Mouse (Mus musculus) liver, embryonic 14.5 days (tissue): ENCODE measurements around the gene Aurkaip1. TPM values are rescaled to one million over a fixed set of nuclear protein-coding genes. Genes with fewer than 3 reads are reported as not detected.
A peak's percentile ranks its signal among the peaks of the same experiment; 100 is the strongest.

Experiments used
- ATAC-seq: fragments of 200-750 bp; cut with Nextera tagmentation; 2 replicates; pipeline ENCODE4 v1.8.0; 2017; ENCODE audit warnings: moderate number of reproducible peaks, mild to moderate bottlenecking, moderate library complexity; ENCODE audit not compliant: insufficient read depth
- DNase-seq, 3 experiments: peaks; one replicate each; pipeline ENCODE4 v3.0.0-alpha.2; 2012 to 2013; ENCODE audit warnings: low read depth in 3 of 3, low spot score in 3 of 3
- H3K27ac ChIP-seq: fragments of 300-500 bp; sonication (generic); 2 replicates; pipeline ENCODE4 v1.5.1; 2014; ENCODE audit warnings: moderate library complexity, mild to moderate bottlenecking, control low read depth, inconsistent platforms
- H3K27me3 ChIP-seq: fragments of 300-500 bp; sonication (generic); 2 replicates; pipeline ENCODE4 v1.6.1; 2014; ENCODE audit warnings: mild to moderate bottlenecking, low read length, moderate library complexity; ENCODE audit not compliant: control insufficient read depth, insufficient read depth
- H3K36me3 ChIP-seq: fragments of 300-500 bp; sonication (generic); replicated peaks from 2 replicates; pipeline ENCODE4 v1.6.1; 2014; ENCODE audit warnings: low read depth; ENCODE audit not compliant: control insufficient read depth, insufficient read depth
- H3K4me1 ChIP-seq, 2 experiments: fragments of 200-500 bp in 1 of 2; fragments of 300-500 bp in 1 of 2; sonication (generic) in 1 of 2; replicated peaks; 2 replicates each; pipeline ENCODE4 v1.6.1; 2012 to 2014; ENCODE audit warnings: antibody characterized with exemption in 1 of 2, inconsistent platforms in 1 of 2, low read length in 1 of 2; ENCODE audit not compliant: control insufficient read depth in 2 of 2, insufficient read depth in 2 of 2
- H3K4me2 ChIP-seq: fragments of 300-500 bp; sonication (generic); 2 replicates; pipeline ENCODE4 v1.6.1; 2014; ENCODE audit warnings: low read depth, mild to moderate bottlenecking, control low read depth, moderate library complexity
- H3K4me3 ChIP-seq, 2 experiments: fragments of 200-500 bp in 1 of 2; fragments of 300-500 bp in 1 of 2; sonication (generic) in 1 of 2; 2 replicates each; pipeline ENCODE4 v1.5.1; 2012 to 2014; ENCODE audit warnings: low read depth in 2 of 2, low read length in 2 of 2, mild to moderate bottlenecking in 2 of 2, control low read depth in 1 of 2, inconsistent platforms in 1 of 2, moderate library complexity in 1 of 2; ENCODE audit not compliant: insufficient read depth in 1 of 2
- H3K9ac ChIP-seq: fragments of 300-500 bp; sonication (generic); replicated peaks from 2 replicates; pipeline ENCODE4 v1.6.1; 2014; ENCODE audit warnings: mild to moderate bottlenecking, control low read depth, moderate library complexity
- H3K9me3 ChIP-seq: fragments of 300-500 bp; sonication (generic); 2 replicates; pipeline ENCODE4 v1.6.1; 2016; ENCODE audit warnings: low read length, mixed read lengths; ENCODE audit not compliant: control insufficient read depth
- CTCF ChIP-seq: IDR thresholded peaks from 2 replicates; pipeline ENCODE4 v1.5.1; 2016; ENCODE audit warnings: antibody characterized with exemption, low read depth, control low read depth
- EP300 ChIP-seq: IDR thresholded peaks from 2 replicates; pipeline ENCODE4 v1.6.1; 2016; ENCODE audit warnings: antibody characterized with exemption, low read depth
- WGBS: fragments of 180-500 bp; shearing (Covaris S2); extraction: QIAGEN DNeasy Blood & Tissue Kit; methylation state at CpG from one replicate; pipeline ENCODE4 v1.1.7; 2014; ENCODE audit not compliant: insufficient replicate concordance; 5-methylcytosine and 5-hydroxymethylcytosine counted together
- polyA plus RNA-seq, 2 experiments: library from polyadenylated mRNA; depleted of rRNA in 1 of 2; stranded (reverse) in 1 of 2; unstranded in 1 of 2; fragments of >200 nt; fragmentation: Nextera tagmentation in 1 of 2; extraction: Ambion mirVana in 1 of 2; gene quantifications; 2 replicates each; pipeline versions ENCODE4 v1.2.1 to v1.2.3; 2012 to 2014

Aurkaip1 gene
- polyA plus RNA-seq (2012; rRNA removed), result 67.4 and 77.0 TPM in 2 replicates
- polyA plus RNA-seq (2014; fragmentation: Nextera tagmentation; extraction: Ambion mirVana), result 117 and 120 TPM in 2 replicates

DNA sequence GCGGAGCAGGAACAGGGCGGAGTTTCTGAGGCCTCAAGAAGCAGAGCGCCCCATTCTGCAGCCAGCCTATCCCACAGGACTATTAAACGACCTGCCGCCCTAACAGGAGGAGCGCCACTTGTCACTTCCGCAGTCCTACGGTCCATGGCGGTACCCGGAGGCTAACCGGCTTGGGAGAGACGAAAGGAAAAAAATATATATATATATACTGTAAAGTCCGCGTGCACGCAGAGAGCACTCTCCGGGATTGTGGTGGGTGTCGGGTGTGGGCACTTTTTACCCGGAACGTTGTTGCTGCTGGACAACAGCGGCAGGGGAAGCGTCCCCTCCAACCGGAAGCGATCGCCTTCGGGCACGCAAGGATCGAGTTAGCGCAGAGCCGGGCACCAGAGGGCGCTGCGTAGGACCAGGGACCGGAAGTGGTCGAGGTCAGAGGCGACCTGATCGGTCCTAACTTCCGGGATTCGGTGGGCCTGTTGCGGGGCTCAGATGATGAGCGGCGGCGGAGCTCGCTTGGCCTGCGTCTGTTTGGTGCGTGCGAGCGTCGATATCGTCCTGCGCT is at the start of gene Aurkaip1:
Gene Aurkaip1, plus strand, starts transcription at position 68 of the 562 bp plus-strand sequence.
- TF ChIP-seq CTCF (peak; percentile 98), EP300 (0 out of 2 replicates have a peak, but pooled peaks have one; percentile 11)
- no peaks in the 10 kb centered on the region for H3K9me3 ChIP-seq
- H3K9ac ChIP-seq, result peak within 1 kb of the TSS; percentile 95
- peaks cover 22% of the 10 kb centered on the region for H3K36me3 ChIP-seq
- H3K27me3 ChIP-seq, result no peaks in the 10 kb centered on the region
- DNase-seq (peak; percentile 93), ATAC-seq (peak; percentile 96)
- WGBS, result under 1% methylated on average over 49 of the region's 49 CpGs
- peak within 1 kb of the TSS; percentile 85 for H3K4me2 ChIP-seq
- H3K4me1 ChIP-seq, result peaks cover 6 to 13% of the 10 kb centered on the region in 2 experiments; a peak in 3 of 4 replicates
- H3K27ac ChIP-seq, result peak within 1 kb of the TSS; percentile 75
- H3K4me3 ChIP-seq, result peak within 1 kb of the TSS; percentile 90 to 95

DNA sequence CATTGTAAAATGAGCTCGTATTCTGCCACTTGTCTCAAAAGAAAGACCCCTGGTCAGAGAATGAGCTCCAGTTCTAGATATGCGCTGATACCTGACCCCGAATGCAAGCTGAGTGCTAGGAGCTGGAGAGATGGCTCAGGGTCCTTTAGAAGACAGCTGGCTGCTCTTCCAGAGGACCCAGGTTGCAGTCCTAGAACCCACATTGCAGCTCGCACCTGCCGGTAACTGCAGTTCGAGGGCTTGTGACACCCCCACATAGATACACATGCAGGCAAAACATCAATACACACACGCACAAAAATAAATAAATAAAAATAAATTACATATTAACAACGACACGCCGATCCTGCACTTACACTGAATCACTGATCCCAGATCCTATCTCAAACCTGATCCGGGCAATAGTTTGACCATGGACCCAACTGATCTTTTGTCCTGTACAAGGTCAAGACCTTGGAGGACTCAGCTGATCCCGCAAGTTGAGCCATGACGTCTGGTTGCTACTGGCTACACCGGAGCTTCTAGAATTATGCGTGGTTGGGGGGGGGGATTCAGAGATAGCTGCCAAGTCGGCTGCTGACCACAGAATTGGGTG is 47.5 kb upstream of the Aurkaip1 start:
- Histone ChIP-seq H3K27ac (no peak overlapping the region), H3K4me2 (peak overlapping the region; percentile 79), H3K9me3 (no peaks in the 10 kb centered on the region), H3K9ac (peak overlapping the region; percentile 76), H3K27me3 (peaks cover 9% of the 10 kb centered on the region), H3K36me3 (no peaks in the 10 kb centered on the region), H3K4me1 (peaks cover 3 to 9% of the 10 kb centered on the region in 2 experiments), H3K4me3 (peak overlapping the region; percentile 59 to 65)
- ATAC-seq, result no peak
- no peak for DNase-seq
- TF ChIP-seq CTCF (no peak), EP300 (no peak)
- WGBS, result 39% methylated on average over 16 of the region's 16 CpGs

DNA sequence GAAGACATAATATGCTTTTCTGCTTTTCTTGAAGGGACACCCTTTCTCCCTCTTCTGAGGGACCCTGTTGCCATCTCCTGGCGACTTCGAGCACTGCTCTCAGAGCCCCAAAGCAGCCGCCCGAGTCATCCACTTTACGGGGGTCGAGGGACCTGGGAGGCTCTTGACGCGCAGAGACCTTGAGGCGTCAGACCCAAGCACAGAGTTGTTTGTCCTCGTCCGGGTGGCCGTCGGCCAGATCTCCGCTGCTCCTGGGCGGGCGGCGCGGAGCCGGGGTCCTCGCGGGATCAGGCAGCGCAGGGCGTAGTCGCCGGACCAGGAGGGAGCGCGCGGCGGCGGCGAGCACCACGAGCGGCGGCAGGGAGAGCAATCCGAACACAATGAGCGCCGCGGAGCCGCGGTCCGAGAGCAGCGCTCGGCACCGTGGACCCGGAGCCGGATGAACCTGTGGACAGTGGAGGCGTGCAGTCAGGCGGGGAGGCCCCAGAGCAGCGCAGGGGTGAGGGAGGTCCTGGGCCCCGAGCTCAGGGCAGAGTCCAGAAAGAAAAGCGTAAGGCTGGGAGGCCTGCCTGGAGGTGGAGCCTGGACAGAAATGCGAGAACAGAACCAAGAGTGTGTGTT is 46.9 kb upstream of the Aurkaip1 start:
- H3K9ac ChIP-seq, result peak overlapping the region; percentile 76
- no peaks in the 10 kb centered on the region for H3K9me3 ChIP-seq
- WGBS, result under 1% methylated on average over 52 of the region's 52 CpGs
- H3K4me3 ChIP-seq, result peak overlapping the region; percentile 59 to 65
- H3K36me3 ChIP-seq, result no peaks in the 10 kb centered on the region
- TF ChIP-seq CTCF, result peak; percentile 72
- TF ChIP-seq EP300, result no peak
- ATAC-seq (peak; percentile 74), DNase-seq (no peak)
- H3K4me2 ChIP-seq, result peak overlapping the region; percentile 79
- H3K27ac ChIP-seq, result no peak overlapping the region
- H3K4me1 ChIP-seq, result peaks cover 6 to 14% of the 10 kb centered on the region in 2 experiments
- H3K27me3 ChIP-seq, result peaks cover 9% of the 10 kb centered on the region

DNA sequence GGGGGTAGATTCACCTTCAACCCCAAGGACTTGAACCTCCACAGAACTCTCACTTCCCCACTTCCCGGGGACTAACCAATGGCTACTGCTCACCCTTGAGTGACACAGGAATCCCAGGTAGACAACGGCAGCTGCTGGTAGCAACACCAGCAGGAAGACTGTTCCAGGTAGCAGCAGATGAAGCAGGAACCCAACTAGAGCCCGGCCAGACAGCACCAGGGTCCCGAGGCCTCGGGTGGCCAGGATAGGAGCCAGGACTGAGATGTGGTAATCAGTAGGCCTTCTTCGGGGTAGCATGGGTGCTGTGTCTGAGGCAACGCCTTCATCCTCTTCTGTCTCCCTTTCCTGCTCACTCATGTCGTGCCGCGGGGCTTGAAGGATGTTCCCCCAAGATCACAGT is 45.8 kb upstream of the Aurkaip1 start:
- ATAC-seq (no peak), DNase-seq (no peak)
- Histone ChIP-seq H3K9ac (no peak overlapping the region), H3K4me1 (peaks cover 6 to 15% of the 10 kb centered on the region in 2 experiments), H3K36me3 (no peaks in the 10 kb centered on the region), H3K4me2 (no peak overlapping the region), H3K9me3 (no peaks in the 10 kb centered on the region), H3K27me3 (peaks cover 9% of the 10 kb centered on the region), H3K4me3 (no peak overlapping the region), H3K27ac (no peak overlapping the region)
- 74% methylated on average over 10 of the region's 10 CpGs for WGBS
- TF ChIP-seq EP300 (no peak), CTCF (no peak)

DNA sequence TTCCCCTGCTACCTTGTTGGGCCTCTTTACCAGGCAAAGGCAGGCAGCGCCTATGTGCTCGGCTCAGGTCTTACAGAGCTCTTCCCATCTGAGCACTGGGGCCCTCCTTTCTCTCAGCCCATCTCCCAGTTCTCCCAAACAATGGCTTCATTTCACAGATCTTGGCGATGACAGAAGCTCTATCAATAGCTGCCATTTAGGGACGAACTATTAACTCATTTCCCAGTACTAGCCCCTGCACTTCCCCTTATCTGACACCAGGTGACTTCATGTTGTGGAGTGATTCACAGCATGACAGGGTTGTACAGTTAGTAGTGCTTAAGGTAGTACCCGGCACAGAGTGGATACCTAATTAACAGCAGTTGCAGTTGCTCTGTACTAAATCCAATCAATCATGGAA is 45.3 kb upstream of the Aurkaip1 start, which contains the start of gene Tmem88b:
Gene Tmem88b, minus strand, starts transcription at position 56 of the 400 bp plus-strand sequence.
- H3K4me3 ChIP-seq, result no peak within 1 kb of the TSS; a peak in 1 of 4 replicates
- TF ChIP-seq CTCF (peak; percentile 42; the same call in 1 of the 2 replicates), EP300 (no peak)

More for the DNA sequence above, 45.3 kb upstream of the Aurkaip1 start, which contains the start of gene Tmem88b:
- Histone ChIP-seq H3K27ac (no peak within 1 kb of the TSS), H3K9ac (no peak within 1 kb of the TSS), H3K36me3 (no peaks in the 10 kb centered on the region), H3K4me1 (peaks cover 6 to 20% of the 10 kb centered on the region in 2 experiments), H3K9me3 (no peaks in the 10 kb centered on the region), H3K27me3 (peaks cover 9% of the 10 kb centered on the region), H3K4me2 (peak within 1 kb of the TSS; percentile 79)
- ATAC-seq, result no peak
- WGBS, result 41% methylated on average over 5 of the region's 5 CpGs
- DNase-seq, result no peak
